Mouse (Mus musculus): Measurements from ENCODE around the gene Mcm2.

Gene Mcm2

GRCm38 (mm10) chr6:88898534-88899048, at the start of gene Mcm2:
Mcm2 (minus strand) TSS chr6:88898780.
- DNase-seq (ENCODE audit: low spot score): peak; percentile 94

- no peak for DNase-seq (ENCODE audit: low spot score)
These were observed 49.2 kb upstream of the Mcm2 start for GRCm38 (mm10) chr6:88947771-88948170.

GRCm38 (mm10) chr6:88946442-88946841, 47.9 kb upstream of the Mcm2 start:
- no peak for DNase-seq (ENCODE audit: low spot score)

- no peak for DNase-seq (ENCODE audit: low spot score)
These were observed 45.1 kb upstream of the Mcm2 start for GRCm38 (mm10) chr6:88943666-88944065.

- DNase-seq (ENCODE audit: low spot score): no peak
These were observed 44.0 kb upstream of the Mcm2 start for GRCm38 (mm10) chr6:88942595-88942994.

GRCm38 (mm10) chr6:88941628-88942027, 43.0 kb upstream of the Mcm2 start:
- DNase-seq (ENCODE audit: low spot score): no peak

- no peak for DNase-seq (ENCODE audit: low spot score)
These were observed 41.7 kb upstream of the Mcm2 start for GRCm38 (mm10) chr6:88940090-88940916.

GRCm38 (mm10) chr6:88939281-88940089, 40.9 kb upstream of the Mcm2 start:
- no peak for DNase-seq (ENCODE audit: low spot score)

GRCm38 (mm10) chr6:88938664-88939055, 40.1 kb upstream of the Mcm2 start:
- no peak for DNase-seq (ENCODE audit: low spot score)

GRCm38 (mm10) chr6:88937971-88938663, 39.5 kb upstream of the Mcm2 start:
- no peak for DNase-seq (ENCODE audit: low spot score)

GRCm38 (mm10) chr6:88937214-88937549, 38.6 kb upstream of the Mcm2 start:
- no peak for DNase-seq (ENCODE audit: low spot score)

- no peak for DNase-seq (ENCODE audit: low spot score)
These were observed 38.0 kb upstream of the Mcm2 start for GRCm38 (mm10) chr6:88936342-88937213.

- no peak for DNase-seq (ENCODE audit: low spot score)
These were observed 37.2 kb upstream of the Mcm2 start for GRCm38 (mm10) chr6:88935735-88936276.

- no peak for DNase-seq (ENCODE audit: low spot score)
These were observed 36.2 kb upstream of the Mcm2 start for GRCm38 (mm10) chr6:88934816-88935215.

- DNase-seq (ENCODE audit: low spot score): no peak
These were observed 35.6 kb upstream of the Mcm2 start for GRCm38 (mm10) chr6:88934132-88934531.

GRCm38 (mm10) chr6:88931449-88931848, 32.9 kb upstream of the Mcm2 start:
- no peak for DNase-seq (ENCODE audit: low spot score)

GRCm38 (mm10) chr6:88930049-88930448, 31.5 kb upstream of the Mcm2 start:
- no peak for DNase-seq (ENCODE audit: low spot score)

- no peak for DNase-seq (ENCODE audit: low spot score)
These were observed 30.9 kb upstream of the Mcm2 start for GRCm38 (mm10) chr6:88929451-88929850.

GRCm38 (mm10) chr6:88928576-88928975, 30.0 kb upstream of the Mcm2 start:
- no peak for DNase-seq (ENCODE audit: low spot score)

GRCm38 (mm10) chr6:88928026-88928425, 29.4 kb upstream of the Mcm2 start:
- DNase-seq (ENCODE audit: low spot score): no peak

GRCm38 (mm10) chr6:88927595-88927994, 29.0 kb upstream of the Mcm2 start:
- DNase-seq (ENCODE audit: low spot score): peak; percentile 74
